In the genomic region with DNA sequence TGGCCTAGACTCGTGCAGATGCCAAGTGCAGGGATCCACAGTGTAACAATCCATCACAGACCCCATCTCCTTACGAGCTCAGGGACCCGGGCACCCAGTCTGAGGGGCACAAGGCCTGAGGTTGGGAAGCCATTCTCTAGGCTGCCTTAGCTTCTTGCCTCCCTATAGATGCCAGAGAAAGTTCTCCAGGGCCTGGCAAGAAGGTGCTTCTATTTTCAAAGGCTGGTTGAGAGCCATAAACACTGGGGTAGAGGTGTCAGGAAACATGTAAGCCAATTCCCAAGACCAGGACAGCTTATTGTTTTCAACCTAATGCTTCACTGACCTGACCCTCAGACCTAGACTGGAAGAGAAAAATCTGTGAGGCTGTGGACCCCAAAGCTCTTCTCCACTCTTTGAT, we compare ENCODE assay signal across 33 mouse cellular contexts. TPM values are rescaled to one million over a fixed set of nuclear protein-coding genes. Genes with fewer than 3 reads are reported as not detected.
"Had no signal": no experiment of that assay in that cellular context is flagged by ENCODE, and none has a peak within 500 bp of the region (broad histone marks: within the 10 kb centered on the region; RNA-seq: fewer than 3 reads in every experiment).

No protein-coding gene starts in this region.

- H3K4me3 ChIP-seq: embryonic facial prominence, embryonic 10.5 days; embryonic facial prominence, embryonic 12.5 days; embryonic facial prominence, embryonic 13.5 days; embryonic facial prominence, embryonic 15.5 days; erythroblast, embryonic 14.5 days; forebrain, embryonic 10.5 days; forebrain, embryonic 12.5 days; forebrain, embryonic 13.5 days; forebrain, embryonic 15.5 days; gastrocnemius, adult 2 months; heart, adult 2 months had no signal

- H3K36me3 ChIP-seq: embryonic facial prominence, embryonic 10.5 days; embryonic facial prominence, embryonic 12.5 days; embryonic facial prominence, embryonic 13.5 days; embryonic facial prominence, embryonic 15.5 days; forebrain, embryonic 10.5 days; forebrain, embryonic 12.5 days; forebrain, embryonic 15.5 days had no signal

- H3K9ac ChIP-seq: embryonic facial prominence, embryonic 12.5 days; embryonic facial prominence, embryonic 13.5 days; embryonic facial prominence, embryonic 15.5 days; forebrain, embryonic 12.5 days; forebrain, embryonic 13.5 days; forebrain, embryonic 15.5 days; forebrain, postnatal 0 days had no signal

- H3K27me3 ChIP-seq: embryonic facial prominence, embryonic 12.5 days; embryonic facial prominence, embryonic 13.5 days; embryonic facial prominence, embryonic 15.5 days; forebrain, embryonic 12.5 days; forebrain, embryonic 13.5 days; forebrain, embryonic 15.5 days had no signal

- H3K27ac ChIP-seq: embryonic facial prominence, embryonic 10.5 days; embryonic facial prominence, embryonic 12.5 days; embryonic facial prominence, embryonic 13.5 days; embryonic facial prominence, embryonic 15.5 days; forebrain, embryonic 10.5 days; forebrain, embryonic 12.5 days; forebrain, embryonic 13.5 days; forebrain, embryonic 15.5 days; gastrocnemius, adult 2 months; heart, adult 2 months had no signal

- H3K4me2 ChIP-seq: embryonic facial prominence, embryonic 12.5 days; embryonic facial prominence, embryonic 13.5 days; embryonic facial prominence, embryonic 15.5 days; forebrain, embryonic 12.5 days; forebrain, embryonic 13.5 days; forebrain, embryonic 15.5 days had no signal

- H3K4me1 ChIP-seq: embryonic facial prominence, embryonic 12.5 days; embryonic facial prominence, embryonic 13.5 days had no signal

- ATAC-seq: forebrain, embryonic 13.5 days; forebrain, embryonic 14.5 days; forebrain, embryonic 15.5 days; forebrain, embryonic 16.5 days; forebrain, postnatal 0 days had no signal

- H3K9me3 ChIP-seq: embryonic facial prominence, embryonic 10.5 days; embryonic facial prominence, embryonic 12.5 days; embryonic facial prominence, embryonic 13.5 days; embryonic facial prominence, embryonic 15.5 days; forebrain, embryonic 10.5 days; forebrain, embryonic 12.5 days; forebrain, embryonic 13.5 days; forebrain, embryonic 15.5 days had no signal

- DNase-seq: cerebellum, adult 8-10 months; cerebellum, adult 9-10 months; cerebellum, adult 9-11 months; cerebellum, postnatal 10 days; cerebellum, postnatal 14 days; cerebellum, postnatal 25 days; cerebellum, postnatal 36 days; embryo, embryonic 11 days; forebrain, postnatal 0 days; gastrocnemius, adult 2 months; gastrocnemius, postnatal 10 days; gastrocnemius, postnatal 14 days; gastrocnemius, postnatal 25 days; gastrocnemius, postnatal 36 days; heart, adult 18-20 months; heart, adult 2 months had no signal

RNA-seq across cellular contexts. Expression of gene Kcnj5, which starts 28.2 kb away (rescaled TPM):
- polyA plus RNA-seq: erythroblast, embryonic 14.5 days had no signal

RNA-seq across cellular contexts. Expression of gene Kcnj1, which starts 56.3 kb away (rescaled TPM):
- polyA plus RNA-seq: cortical plate, adult 2 months; embryonic facial prominence, embryonic 10.5 days; embryonic facial prominence, embryonic 11.5 days; embryonic facial prominence, embryonic 12.5 days; embryonic facial prominence, embryonic 13.5 days; embryonic facial prominence, embryonic 14.5 days; erythroblast, embryonic 14.5 days; forebrain, embryonic 10.5 days; forebrain, embryonic 11.5 days; forebrain, embryonic 12.5 days; forebrain, embryonic 13.5 days; forebrain, embryonic 14.5 days; forebrain, embryonic 15.5 days; forebrain, embryonic 16.5 days; forebrain, postnatal 0 days; frontal cortex, adult 2 months; gonadal fat pad, adult 2 months; heart, adult 2 months had no signal
